Mouse (Mus musculus): Measurements from ENCODE around the gene Insyn1.

The Insyn1 gene

DNA sequence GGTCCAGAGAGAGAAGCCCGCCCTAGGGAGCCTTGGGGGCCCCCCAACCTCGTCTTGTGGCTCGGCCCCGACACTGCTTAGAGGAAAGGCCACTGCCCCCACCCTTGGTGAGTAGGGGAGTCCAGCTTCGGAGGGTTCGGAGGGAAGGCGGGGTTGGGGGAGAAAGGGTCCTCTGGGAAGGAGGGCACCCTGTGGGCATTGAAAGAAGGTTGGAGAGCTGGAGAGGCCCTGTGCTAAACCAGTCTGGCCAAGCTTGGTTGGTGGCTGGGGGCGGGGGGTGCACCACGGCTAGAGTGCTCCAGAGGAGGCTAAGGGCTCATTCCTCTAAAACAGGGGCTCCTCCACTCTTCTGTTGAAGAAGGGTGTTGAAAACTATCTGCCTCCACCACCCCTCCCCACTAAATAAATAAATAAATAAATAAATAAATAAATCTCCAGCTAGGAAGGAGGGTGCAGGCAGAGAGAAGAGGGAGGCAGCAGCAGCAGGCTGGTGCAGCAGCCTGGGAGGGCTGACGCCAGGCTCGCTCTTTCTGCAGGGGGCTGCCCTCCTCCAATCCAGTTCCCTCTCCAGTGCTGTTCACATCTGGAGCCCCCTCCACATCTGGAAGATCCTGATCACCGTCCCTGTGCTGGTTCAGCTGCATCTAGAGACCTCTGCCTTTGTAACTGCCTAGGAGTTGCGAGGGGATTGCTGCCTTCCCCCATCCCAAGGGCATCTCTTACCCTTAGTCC, 896 bp downstream of the Insyn1 start:
- no peak for DNase-seq

DNA sequence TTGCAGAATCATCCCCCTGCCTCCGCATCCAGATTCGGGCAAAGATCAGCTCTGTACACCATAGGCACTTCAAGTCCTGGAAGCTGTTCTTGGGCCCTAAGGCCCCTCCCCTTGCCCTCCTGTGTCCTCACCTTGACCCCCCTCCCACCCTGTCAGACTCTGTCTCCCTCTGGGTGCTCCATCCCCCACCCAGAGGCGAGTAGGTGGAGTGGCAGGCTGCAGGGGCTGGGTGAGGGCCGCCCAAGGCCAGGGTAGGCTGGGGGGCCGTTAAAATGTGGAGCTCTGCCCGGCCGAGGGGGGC, 1.4 kb downstream of the Insyn1 start:
- DNase-seq = no peak

- no peak for DNase-seq
Observed at GRCm38 (mm10) chr9:58490391-58490790, 2.0 kb downstream of the Insyn1 start.

GRCm38 (mm10) chr9:58495035-58495434, 6.6 kb downstream of the Insyn1 start:
- no peak for DNase-seq

DNA sequence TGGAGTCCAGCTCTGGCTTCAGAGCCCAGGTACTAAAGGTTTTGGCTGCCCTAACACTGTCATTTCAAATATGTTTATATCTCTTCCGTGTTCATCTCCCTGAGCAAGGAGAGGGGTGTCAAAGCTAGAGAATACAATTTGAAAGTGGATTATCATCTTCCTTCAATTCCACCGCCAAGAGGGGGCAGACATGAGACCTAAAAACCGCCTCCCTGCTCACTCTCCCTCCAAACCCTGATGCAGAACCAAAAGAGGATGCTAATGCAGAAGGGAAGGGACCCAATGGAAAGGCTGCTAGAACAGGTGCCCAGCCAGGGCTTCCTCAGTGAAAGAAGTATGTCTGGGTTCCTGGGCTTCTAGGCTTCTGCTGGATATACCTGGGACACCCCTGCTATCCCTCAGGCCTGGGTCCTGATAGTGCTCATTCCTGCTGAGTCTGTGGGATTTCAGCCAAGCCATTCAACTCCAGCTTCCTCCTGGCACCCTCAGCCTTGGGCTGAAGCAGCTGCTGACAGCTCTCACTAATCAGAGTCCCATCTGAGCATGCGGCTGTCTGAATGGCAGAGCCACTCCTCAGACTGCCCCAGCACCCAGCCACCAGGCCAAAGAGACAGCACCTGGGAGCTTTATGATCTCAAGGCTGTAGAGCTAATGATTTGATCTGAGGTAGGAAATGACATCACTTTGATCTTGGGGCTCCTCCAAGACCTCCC, 8.2 kb downstream of the Insyn1 start:
- no peak for DNase-seq

GRCm38 (mm10) chr9:58497942-58498341, 9.5 kb downstream of the Insyn1 start:
- DNase-seq = no peak

GRCm38 (mm10) chr9:58500946-58501345, 12.5 kb downstream of the Insyn1 start:
- DNase-seq = no peak

GRCm38 (mm10) chr9:58507216-58508005, 19.0 kb downstream of the Insyn1 start:
- DNase-seq = no peak

GRCm38 (mm10) chr9:58510452-58510851, 22.0 kb downstream of the Insyn1 start:
- no peak for DNase-seq

DNA sequence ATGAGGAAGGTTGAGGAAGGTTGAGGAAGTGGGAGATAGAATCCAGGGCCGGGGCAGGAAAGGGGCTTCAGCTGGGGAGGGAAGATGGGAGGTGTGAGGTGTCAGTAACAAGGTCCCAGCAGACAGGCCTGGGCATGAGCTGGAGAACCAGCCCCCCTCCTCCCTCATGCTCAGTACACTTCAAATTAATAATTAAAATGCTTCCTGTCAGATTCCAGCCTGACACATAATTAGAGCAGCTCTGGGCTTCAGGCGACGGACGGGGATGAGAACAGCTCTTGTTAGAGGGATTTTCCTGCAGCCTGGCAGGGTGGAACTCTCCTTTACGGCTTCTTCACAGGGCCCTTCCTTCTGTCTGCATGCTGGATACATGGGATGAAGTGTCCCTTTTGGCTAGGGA, 25.3 kb downstream of the Insyn1 start:
- no peak for DNase-seq

GRCm38 (mm10) chr9:58516480-58516879, 28.1 kb downstream of the Insyn1 start:
- DNase-seq = no peak

DNA sequence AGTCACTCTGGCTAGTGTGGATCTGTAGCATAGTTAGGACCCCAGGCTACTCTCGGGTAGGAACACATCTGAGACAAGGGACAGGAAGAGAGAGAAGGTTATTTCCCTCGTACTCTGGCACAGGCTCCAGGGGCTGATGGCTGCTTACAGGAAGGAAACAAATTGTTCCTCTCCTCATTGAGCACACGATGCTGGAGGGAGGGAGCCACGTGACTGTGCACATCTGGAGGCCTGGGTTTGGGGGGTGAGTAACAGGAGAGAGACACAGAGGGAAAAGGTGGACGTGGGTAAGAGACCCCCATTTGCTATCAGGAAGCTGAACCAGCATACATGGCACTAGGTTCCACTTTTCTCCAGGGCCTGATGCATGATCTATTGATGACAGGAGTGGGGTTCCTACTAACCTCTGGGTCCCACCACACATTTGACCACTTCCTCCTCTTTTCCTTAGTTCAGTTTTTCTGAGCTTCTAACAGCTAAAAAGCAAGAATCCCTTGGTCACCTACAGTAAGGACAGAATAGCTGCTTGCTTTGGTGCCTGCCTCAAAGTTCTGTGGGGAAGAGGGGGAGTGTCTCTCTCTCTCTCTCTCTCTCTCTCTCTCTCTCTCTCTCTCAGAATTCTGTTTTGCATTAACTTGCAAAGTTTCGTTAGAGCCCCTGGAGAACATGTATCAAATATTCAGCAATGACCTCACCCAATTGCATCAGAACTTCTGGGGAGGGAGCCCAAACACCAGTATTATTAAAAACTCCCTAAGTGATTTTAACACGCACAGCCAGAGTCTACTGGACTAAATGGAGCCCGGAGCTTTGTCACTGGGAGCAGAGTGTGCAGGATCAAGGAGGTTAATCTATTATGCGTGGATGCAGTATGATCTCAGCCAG, 29.7 kb downstream of the Insyn1 start:
- DNase-seq = no peak

GRCm38 (mm10) chr9:58519953-58520352, 31.6 kb downstream of the Insyn1 start:
- no peak for DNase-seq

DNA sequence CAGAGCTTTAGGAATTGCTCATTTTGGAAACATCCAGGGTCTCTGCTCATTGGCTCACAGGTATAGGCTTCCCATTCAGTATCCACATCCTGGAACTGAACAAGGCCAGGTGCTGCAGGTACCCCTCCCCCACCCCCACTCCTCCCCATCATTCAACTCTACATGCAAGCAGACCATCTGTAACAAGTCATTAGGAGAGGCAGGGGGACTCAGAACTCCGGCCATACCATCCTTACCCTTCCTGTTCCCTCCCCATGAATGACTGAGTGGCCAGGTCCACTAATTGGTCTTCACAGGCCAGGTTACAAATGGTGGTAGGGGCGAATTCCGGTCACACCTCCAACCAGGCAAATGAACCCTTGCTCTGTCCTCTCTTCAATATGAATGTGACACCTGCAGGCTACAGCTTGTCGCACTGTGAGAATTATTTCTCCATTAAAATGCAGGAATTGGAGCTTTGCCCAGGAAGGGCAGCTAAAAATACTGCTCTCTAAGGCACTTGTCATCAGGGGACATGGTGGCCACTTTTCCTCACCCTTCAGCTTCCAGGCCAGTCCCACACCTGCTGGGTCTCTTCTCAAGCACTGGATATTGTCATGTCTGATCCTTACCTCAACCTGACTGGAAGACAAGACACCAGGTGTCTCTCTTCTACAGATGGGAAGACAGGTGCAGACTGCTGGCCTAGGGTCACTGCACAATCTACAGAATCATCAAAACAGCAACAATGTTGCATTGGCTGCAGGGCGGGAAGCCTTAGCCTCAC, 32.6 kb downstream of the Insyn1 start:
- DNase-seq = peak; percentile 36

DNA sequence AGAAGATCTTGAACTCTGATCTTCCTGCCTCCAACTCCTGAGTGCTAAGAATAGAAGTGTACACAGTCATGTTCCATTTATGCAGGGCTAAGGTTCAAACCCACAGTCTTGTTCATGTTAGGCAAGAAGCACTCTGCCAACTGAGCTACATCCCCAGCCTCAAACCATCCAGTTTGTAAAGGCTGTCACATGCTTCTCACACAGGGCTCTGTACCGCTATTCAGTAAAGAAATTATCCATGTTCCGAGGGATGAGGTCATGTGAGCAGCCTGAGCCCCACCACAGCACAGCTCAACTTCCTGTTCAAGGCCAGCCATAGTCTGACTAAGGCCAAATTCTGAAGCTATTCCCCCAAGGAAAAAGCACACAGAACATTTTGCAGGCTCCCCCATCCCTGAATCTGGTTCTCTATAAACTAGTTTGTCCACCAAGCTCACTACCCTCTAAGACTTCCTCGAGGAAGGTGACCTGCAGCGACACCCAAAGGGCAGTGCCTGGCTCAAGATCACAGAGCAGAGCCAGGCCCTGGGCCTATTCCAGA, 33.5 kb downstream of the Insyn1 start:
- DNase-seq = peak; percentile 12

DNA sequence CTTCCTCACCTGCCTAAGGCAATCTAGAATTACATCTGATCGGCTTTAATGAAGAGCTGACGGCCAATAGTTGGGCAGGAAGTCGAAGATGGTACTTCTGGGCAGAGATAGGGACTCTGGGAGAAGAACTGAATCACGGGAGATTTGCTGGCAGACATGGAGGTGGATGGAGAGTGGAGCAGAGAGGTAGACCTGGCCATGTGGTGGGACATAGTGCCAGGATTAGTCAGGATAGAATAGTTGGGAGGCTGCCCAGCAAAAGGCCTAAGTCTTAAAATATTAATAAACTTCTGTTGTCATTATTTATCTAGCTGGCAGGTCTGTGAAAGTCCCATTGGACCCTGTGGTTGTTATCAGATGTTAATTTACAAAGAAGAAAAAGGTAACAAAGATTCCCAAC, 36.7 kb downstream of the Insyn1 start:
- no peak for DNase-seq

DNA sequence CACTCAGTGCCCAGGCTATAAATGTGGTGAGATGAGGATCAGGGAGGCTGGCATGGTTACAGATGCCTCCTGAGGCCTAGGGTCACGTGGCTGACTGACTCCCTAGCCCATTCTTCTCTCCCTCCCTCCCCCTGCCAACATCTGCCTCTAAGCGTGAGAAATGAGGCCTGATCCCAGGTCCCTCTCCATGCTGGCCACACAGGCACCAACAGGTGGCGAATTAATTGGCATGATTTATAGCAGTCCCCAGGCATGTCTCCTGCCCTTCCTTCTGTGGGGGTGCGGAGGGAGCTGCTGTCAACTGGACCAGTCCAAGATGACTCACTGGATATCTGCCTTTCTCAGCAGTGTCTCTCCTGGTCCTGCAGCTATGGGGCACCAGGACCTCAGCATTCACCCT, 39.4 kb downstream of the Insyn1 start:
- DNase-seq = no peak

DNA sequence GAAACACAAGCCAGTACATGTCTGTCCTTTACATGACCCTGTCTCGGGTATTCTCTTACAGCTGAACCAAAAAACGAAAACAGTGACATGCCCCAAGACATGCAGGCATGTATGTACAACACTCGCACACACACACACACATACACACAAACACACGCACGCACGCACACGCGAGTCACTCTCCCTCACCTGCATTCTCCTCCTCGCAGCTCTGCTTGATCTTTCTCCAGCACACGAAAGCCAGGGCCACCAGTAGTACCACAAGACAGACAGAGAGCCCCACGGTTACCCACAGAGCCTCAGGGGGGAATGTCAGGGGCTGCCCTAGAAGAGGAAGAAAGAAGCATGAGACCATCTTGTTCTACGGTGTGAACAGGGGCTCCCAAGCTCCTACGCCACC, 42.0 kb downstream of the Insyn1 start:
- DNase-seq = no peak

- no peak for DNase-seq
Observed at GRCm38 (mm10) chr9:58532236-58532635, 43.8 kb downstream of the Insyn1 start.

DNA sequence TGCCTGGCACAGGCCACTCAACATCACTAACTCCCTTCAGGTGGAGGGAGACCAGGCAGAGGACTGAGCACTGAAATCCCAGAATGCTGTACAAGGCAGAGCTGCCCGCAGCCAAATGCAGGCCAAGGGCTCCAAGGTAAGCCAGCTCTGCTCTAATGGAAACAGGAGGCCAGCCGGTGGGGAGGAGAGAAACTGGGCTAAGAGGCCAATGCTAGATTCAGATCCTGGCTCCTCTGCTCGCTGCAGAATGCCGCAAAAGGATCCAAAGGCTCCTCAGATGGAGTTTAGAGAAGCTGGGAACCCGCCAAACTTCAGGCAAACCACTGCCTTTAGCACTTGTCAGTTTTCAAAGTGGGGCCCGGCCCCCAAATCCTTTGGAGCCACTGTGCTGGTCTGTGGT, 44.9 kb downstream of the Insyn1 start:
- no peak for DNase-seq

GRCm38 (mm10) chr9:58534766-58535165, 46.4 kb downstream of the Insyn1 start:
- DNase-seq = no peak

All from kidney, adult 11 months (tissue).